Mouse (Mus musculus): ENCODE measurements at regions not wholly inside any gene's neighbourhood (a gene's known extent, or its start where the extent isn't known, plus 50 kb on each side); places are given as distances from the start of the nearest gene placed in this dataset.

DNA sequence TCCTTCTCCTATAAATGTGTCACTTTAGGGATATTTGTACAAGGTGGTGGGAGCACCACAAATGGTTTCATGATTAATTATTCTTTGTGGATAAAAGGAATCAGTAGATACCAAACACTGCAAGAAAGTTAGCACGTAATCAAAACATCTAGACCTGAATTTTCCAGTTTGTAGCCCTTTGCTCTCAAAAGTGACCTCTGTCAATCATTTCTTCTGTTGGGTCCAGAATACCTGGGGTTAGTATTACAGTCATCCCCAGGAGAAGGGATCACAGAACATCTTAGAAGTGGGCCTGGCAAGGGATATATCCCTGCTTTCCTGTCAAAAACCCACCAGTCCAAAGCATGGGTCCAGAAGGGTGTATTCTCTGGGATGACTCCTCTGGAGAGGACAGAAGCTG, 122.1 kb upstream of the Zmiz1 start:
- DNase-seq (ENCODE audit: low spot score) = no peak

DNA sequence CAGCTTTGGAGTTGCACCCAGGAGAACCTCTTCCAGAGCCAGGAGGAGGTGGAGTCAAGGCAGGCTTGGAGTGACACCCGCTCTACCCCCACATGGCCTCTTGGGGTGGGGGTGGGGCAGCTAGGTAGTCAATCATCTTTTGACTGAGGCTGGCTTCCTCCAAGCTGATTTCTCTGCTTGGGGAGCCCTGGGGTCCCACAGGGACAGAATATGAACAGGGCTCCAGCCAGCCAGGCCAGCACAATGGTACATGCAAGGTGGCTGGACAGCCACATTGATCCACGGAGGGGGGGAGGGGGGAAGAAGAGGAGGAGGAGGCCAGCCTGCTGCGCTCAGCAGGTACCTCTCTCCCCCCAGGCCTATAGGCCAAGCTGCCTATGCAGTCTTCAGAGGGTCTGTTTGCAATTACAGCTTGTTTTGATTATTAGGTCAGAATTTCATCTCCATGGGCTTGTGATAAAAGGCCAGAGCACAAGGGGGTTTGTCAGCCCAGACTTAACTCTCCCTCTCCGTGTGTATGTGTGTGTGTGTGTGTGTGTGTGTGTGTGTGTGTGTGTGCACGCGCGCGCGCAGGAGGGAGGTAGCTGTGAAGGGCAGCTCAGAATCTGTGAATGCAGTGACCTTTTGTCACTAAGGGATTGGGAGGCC, 120.5 kb upstream of the Zmiz1 start:
- no peak for DNase-seq (ENCODE audit: low spot score)

DNA sequence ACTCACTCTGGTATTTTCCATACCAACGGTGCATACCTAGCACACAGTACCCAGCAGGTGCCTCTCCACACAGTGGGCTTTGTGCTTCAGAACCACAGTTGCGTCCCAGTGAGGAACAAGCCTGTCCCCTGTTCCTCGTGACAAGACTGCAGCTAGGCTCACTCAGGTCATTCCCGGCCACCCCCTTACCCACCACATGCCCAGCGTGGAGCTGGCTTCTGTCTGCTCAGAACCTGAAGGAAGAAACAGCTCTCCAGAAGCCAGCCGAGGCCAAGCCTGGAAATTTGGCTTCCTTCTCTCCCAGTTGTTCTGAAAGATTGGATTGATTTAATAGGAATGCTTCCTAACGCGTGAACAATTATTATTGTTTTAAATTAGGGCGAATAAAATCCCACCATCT, 118.1 kb upstream of the Zmiz1 start:
- DNase-seq (ENCODE audit: low spot score) = no peak

GRCm38 (mm10) chr14:25341848-25342427, 117.0 kb upstream of the Zmiz1 start:
- no peak for DNase-seq (ENCODE audit: low spot score)

DNA sequence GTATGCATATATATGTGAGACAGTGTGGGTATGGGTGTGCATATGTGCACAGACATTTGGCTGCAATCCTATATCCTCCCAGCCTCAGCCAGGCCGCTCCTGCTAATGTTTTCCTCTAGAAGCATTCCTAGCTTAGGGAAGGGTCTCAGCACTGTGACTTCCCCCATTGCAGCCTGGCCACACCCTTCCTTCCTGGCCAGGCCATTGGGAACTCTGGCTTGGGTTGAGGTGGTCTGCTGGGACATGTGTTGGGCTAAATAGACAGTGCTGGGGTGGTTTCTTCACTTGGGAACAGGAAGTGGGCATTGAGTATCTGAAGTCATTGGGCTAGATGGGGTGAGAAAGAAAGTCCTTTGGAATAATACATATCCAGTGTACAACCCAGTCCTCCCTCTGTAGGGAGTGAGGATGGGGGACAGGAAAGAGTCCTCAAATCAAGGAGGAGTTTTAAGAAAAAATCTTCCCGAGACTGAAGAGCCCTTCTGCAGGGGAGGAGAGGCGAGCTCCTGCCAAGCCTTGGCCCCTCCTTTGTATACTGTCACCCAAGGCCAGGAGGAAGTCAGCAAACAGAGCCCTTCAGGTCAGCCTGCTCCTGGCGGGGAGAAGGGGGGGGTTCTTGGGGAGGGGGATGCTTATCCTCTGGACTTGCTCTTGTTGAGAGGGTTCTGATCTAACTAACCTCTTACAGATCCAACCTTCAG, 116.0 kb upstream of the Zmiz1 start:
- DNase-seq (ENCODE audit: low spot score) = no peak

GRCm38 (mm10) chr14:25345995-25346394, 113.0 kb upstream of the Zmiz1 start:
- no peak for DNase-seq (ENCODE audit: low spot score)

GRCm38 (mm10) chr14:25346813-25347610, 112.0 kb upstream of the Zmiz1 start:
- no peak for DNase-seq (ENCODE audit: low spot score)

DNA sequence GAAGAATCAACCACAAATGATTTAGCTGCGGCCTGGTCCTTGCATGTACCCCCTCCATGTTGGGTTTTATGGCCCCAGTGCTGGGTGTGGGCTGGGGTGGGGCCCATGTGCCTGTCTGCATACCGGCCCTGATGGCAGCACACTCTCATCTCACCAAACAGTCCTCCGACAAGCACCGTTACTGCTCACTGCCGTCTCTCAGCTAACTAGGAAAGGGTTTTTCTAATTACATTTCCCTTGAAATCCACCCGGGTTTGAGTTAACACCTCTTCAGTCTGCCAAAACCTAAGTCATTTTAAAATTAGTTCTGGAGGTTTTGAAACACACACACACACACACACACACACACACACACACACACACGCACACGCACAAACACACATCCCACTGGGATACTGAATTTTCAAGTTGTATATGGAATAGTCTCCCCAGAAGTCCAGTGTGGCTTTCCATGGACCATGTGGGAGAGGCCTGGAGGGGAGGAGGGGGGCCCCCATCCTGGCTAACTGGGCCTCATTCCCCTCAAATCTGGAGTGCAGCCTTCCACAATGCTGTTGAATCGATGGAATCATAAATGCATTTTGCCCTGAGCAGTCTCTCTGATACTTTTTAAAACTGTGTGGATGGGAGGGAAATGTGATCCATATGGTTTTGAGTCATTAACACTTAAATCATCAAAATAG, 108.6 kb upstream of the Zmiz1 start:
- DNase-seq (ENCODE audit: low spot score) = no peak

DNA sequence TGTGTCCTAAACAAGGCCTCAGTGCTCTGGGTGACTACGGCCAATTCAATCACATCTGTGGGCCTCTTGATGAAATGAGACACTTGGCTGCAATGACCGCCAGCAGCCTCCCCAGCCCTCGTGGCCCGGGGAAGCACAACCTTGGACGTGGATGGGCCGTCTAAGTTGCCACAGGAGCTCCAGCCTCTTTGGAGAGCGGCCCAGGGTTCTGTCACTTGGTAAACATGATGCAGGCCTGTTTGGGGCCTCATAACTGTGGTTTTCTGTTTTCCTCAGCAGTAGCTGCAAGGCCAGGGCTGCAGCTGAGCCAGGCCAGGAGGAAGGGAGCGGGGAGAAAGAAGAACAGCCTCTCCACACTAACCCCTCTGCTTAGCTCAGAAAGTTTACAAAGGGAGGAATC, 105.2 kb upstream of the Zmiz1 start:
- DNase-seq (ENCODE audit: low spot score) = no peak

DNA sequence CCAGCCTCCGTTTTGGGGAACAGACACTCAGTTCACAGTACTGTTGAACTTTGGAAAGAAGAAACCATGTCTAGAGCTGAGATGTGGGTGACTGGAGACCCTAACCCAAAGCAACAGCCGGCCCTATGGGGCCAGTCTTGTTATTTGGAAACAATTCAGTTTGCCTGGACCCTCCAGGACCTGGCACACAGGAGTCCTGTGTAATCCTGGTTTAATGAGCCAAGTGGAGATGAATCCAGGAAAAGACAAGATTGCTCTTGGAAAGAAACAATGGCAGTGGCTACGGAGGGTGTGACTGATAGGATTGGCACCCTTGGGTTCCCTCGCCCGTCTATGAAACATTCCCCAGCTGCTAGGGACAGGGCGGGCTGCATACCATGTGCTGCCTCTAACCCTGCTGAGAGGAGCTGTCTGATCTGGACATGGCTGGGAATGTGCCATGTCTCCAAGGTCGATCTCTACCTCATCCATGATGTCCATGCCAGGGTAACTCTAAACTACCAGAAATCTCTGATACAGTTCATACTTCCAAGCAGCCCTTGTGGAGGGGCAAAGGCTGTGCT, 104.6 kb upstream of the Zmiz1 start:
- DNase-seq (ENCODE audit: low spot score) = no peak

- DNase-seq (ENCODE audit: low spot score) = peak; percentile 20
These were observed 101.2 kb upstream of the Zmiz1 start for GRCm38 (mm10) chr14:25357805-25358204.

DNA sequence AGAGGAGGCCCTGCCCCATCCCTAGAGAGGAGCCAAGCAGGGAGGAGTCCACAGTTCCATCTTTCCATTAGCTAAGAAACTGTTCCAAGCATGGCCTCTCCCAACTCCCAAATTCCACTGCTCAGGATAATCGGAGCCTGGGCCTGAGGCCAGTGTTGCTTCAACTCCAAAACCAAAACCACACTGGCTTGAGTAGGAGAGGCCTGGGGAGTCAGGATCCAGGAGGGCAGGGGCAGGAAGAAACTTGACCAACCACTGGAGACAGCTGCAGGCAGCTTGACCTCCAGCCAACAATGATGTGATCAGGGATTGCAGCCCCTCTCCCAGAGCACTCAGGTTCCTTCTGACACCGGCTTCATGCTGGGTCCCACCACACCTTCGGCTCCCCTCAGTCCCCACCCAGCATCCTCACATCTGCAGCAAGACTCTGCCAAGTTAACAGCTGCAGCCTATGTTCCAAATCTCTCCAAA, 99.1 kb upstream of the Zmiz1 start:
- DNase-seq (ENCODE audit: low spot score) = peak; percentile 34

- DNase-seq (ENCODE audit: low spot score) = no peak
These were observed 98.3 kb upstream of the Zmiz1 start for GRCm38 (mm10) chr14:25360726-25361125.

- no peak for DNase-seq (ENCODE audit: low spot score)
These were observed 97.9 kb upstream of the Zmiz1 start for GRCm38 (mm10) chr14:25361129-25361528.

- no peak for DNase-seq (ENCODE audit: low spot score)
These were observed 96.2 kb upstream of the Zmiz1 start for GRCm38 (mm10) chr14:25362771-25363170.

DNA sequence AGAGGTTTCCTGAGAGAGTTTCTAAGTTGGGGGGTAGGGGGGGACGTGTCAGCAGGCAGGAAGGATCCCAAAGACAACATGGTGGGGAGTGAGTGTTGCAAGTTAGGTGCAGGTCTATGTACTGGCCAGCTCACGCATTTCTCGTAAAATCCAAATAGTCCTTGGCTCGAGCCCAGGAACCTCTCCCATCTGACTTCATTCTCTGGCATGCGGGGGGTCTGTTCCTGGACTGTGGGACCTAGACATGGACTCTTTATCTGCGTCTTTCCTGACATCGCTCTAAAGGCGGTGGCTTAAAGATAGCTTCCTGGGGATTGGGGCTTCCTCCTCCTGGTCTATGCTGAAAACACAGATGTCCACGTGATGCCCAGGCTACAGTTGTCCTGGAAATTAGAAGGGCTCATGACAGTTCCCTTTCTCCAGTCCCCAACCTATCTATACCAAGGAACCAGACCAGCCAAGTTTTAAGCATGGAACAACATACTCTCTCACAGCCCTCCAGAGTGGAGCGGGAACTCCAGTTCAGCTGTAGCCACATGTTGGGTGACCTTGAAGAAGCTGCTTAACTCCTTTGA, 93.7 kb upstream of the Zmiz1 start:
- DNase-seq (ENCODE audit: low spot score) = peak; percentile 49

DNA sequence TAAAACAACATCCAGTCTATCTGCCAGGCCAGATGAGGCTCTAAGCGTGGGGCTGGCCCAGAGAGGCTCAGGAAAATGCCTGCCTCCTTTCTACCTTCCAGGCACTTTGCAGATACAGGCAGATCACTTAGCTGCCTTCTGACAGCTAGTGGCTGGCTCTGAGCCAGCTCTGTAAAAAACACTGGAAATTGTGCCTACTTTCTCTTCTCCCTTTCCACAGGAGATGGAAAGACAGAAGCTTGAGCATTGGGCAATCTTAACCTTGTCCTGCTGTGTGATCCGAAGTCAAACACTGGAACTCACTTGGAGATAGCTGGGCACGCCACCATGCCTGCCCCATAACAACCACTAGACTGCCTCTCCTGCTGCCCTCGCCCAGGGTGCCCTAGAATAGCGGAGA, 93.0 kb upstream of the Zmiz1 start:
- DNase-seq (ENCODE audit: low spot score) = no peak

GRCm38 (mm10) chr14:25370306-25371020, 88.5 kb upstream of the Zmiz1 start:
- DNase-seq (ENCODE audit: low spot score) = no peak

GRCm38 (mm10) chr14:25371021-25371400, 88.0 kb upstream of the Zmiz1 start:
- no peak for DNase-seq (ENCODE audit: low spot score)

DNA sequence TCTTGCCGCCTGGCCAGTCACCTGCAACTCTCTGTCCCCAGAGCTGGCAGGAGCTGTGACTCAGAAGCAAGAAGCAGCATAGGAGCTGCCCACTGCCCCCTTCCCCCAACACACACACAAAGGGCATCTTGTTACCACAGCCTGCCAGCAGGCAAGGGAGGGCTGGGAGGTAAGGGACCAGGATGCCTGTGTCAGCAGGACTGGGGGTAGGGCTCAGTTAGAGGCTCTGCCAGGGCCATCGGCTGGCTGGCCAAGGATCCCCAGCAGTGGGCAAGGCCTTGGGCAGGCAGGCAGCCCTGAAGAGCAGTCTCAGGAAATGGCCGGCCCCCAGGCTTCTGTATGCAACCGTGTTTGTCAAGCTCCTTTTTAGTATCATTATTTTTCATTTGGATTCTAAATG, 87.3 kb upstream of the Zmiz1 start:
- no peak for DNase-seq (ENCODE audit: low spot score)

DNA sequence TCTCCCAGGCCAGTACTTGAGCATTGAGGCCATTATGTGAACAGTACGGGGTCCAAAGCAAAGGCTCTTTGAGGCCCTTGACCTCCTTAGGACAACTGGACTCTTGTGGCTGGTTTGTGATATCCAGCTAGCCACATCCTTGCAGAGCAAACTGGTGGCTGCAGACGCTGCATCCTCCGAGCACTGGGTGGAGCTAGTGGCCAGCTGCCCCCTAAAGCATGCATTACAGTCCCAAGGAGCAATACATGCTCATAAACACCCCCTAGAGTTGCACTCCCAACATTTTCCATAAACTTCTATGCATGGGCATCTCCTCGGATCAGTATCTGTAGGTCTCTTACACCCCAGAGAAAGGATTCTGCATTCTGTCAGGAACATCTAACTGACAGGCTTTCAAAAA, 86.4 kb upstream of the Zmiz1 start:
- DNase-seq (ENCODE audit: low spot score) = no peak
